In the genomic region with DNA sequence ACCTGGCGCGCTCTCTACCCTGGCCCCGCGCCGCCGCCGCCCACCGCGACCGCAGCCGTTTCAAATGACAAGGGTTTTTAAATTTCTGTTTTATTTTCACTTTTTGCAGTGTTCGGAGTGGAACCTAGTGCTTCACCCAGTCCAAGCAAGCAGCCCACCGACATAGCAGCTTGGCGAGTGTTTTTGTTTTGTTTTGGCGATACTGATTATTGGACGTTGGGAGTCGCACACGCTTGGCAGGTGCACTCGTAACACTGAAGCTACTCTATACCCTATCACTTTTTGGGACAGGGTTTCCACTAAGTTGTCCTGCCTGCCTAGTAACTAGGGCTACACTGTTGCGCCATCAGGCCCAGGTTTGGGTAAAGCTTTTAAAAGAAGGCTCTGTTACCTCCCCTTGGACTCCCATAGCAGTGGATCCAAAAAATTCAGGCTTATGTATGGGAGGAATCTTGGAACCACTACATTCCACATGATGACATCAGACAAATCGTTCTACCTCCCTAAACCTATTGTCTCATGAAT, we compare ENCODE assay signal across 8 mouse cellular contexts. TPM values are rescaled to one million over a fixed set of nuclear protein-coding genes. Genes with fewer than 3 reads are reported as not detected.
DNase-seq lines count a peak whose midpoint lies in the region; ATAC-seq and TF ChIP-seq lines count a peak whose summit lies in the region.

No protein-coding gene starts in this region.

- H3K27ac ChIP-seq in layer of hippocampus, adult 2 months, result peak overlapping the region; percentile 92
- H3K27ac ChIP-seq in cortical plate, adult 2 months (ENCODE audit: insufficient read depth, low read length), result no peak overlapping the region
- peak overlapping the region; percentile 95 for H3K27ac ChIP-seq in hindbrain, postnatal 0 days

- H3K36me3 ChIP-seq in hindbrain, postnatal 0 days (ENCODE audit: insufficient read depth, low read length), result peaks cover 7% of the 10 kb centered on the region
- H3K36me3 ChIP-seq in myocyte (ENCODE audit: control insufficient read depth, insufficient read depth), result no peaks in the 10 kb centered on the region

- TF ChIP-seq CTCF in layer of hippocampus, adult 2 months (conservative IDR thresholded peaks at IDR 0.05), result no peak
- no peak for TF ChIP-seq CTCF in cortical plate, adult 2 months (IDR thresholded peaks at IDR 0.05; ENCODE audit: extremely low read depth, insufficient read depth, low read length)
- TF ChIP-seq CTCF in hindbrain, postnatal 0 days (IDR thresholded peaks at IDR 0.05; ENCODE audit: low read depth), result no peak

- 4% methylated on average over 21 of the region's 21 CpGs for WGBS in hindbrain, postnatal 0 days

- peak overlapping the region; percentile 24 for H3ac ChIP-seq in myocyte (ENCODE audit: control insufficient read depth, insufficient read length)

- no peak for ATAC-seq in hindbrain, postnatal 0 days
- no peak for ATAC-seq in megakaryocyte progenitor cell, adult 5-6 weeks (replicated peaks; ENCODE audit: poor library complexity)

- H3K79me2 ChIP-seq in myocyte (ENCODE audit: control insufficient read depth, insufficient read depth), result peaks cover 6% of the 10 kb centered on the region

- DNase-seq in layer of hippocampus, adult 2 months (ENCODE audit: low spot score in 2 of 2), result no peak
- DNase-seq in layer of hippocampus, adult 11-12 months (ENCODE audit: low spot score), result no peak
- DNase-seq in hindbrain, postnatal 0 days (ENCODE audit: low spot score), result no peak
- DNase-seq in adrenal gland, postnatal 10 days, result no peak
- DNase-seq in adrenal gland, adult (ENCODE audit: inconsistent age in 2 of 2, low spot score in 1 of 2), result no peak

- H3K9ac ChIP-seq in hindbrain, postnatal 0 days (replicated peaks; ENCODE audit: low read length), result peak overlapping the region; percentile 66

- peaks cover 2% of the 10 kb centered on the region; the same call in 1 of the 2 replicates for H3K4me1 ChIP-seq in cortical plate, adult 2 months (ENCODE audit: control insufficient read depth, insufficient read depth, low read length)
- H3K4me1 ChIP-seq in hindbrain, postnatal 0 days (ENCODE audit: insufficient read depth, low read length), result peaks cover 7% of the 10 kb centered on the region

- H3K4me2 ChIP-seq in hindbrain, postnatal 0 days (ENCODE audit: low read depth, low read length), result peak overlapping the region; percentile 95
- H3K4me2 ChIP-seq in myocyte (ENCODE audit: low read depth), result peak overlapping the region; percentile 87

- TF ChIP-seq POLR2A in cortical plate, adult 2 months (IDR thresholded peaks at IDR 0.05; ENCODE audit: extremely low read depth, insufficient read depth, low read length), result no peak
- no peak for TF ChIP-seq POLR2A in myocyte (IDR thresholded peaks at IDR 0.05; ENCODE audit: insufficient read length, low read depth)

- no peaks in the 10 kb centered on the region for H3K9me3 ChIP-seq in hindbrain, postnatal 0 days (ENCODE audit: low read length)

- no peaks in the 10 kb centered on the region for H3K27me3 ChIP-seq in hindbrain, postnatal 0 days (ENCODE audit: insufficient read depth, low read length)
- H3K27me3 ChIP-seq in myocyte (ENCODE audit: control insufficient read depth, insufficient read depth, insufficient read length), result no peaks in the 10 kb centered on the region

- H3K4me3 ChIP-seq in layer of hippocampus, adult 2 months, result peak overlapping the region; percentile 78
- peak overlapping the region; percentile 71 for H3K4me3 ChIP-seq in cortical plate, adult 2 months (ENCODE audit: insufficient read depth, low read length)
- peak overlapping the region; percentile 83 for H3K4me3 ChIP-seq in hindbrain, postnatal 0 days (ENCODE audit: low read length)
- peak overlapping the region; percentile 58 for H3K4me3 ChIP-seq in myocyte

TF ChIP-seq in myocyte, 11 proteins besides CTCF, POLR2A, EP300 and RAD21:
- no peak for TF ChIP-seq MYOD1 (IDR thresholded peaks at IDR 0.05; ENCODE audit: control insufficient read depth in 1 of 3, insufficient read length in 2 of 3, low read depth in 2 of 3)
- TF ChIP-seq POLR2AphosphoS2 (IDR thresholded peaks at IDR 0.05; ENCODE audit: insufficient read length, low read depth), result no peak
- no peak for TF ChIP-seq TCF3 (IDR thresholded peaks at IDR 0.05; ENCODE audit: insufficient read length, low read depth)
- TF ChIP-seq TCF12 (IDR thresholded peaks at IDR 0.05; ENCODE audit: insufficient read depth, poor library complexity, severe bottlenecking), result no peak
- no peak for TF ChIP-seq REST (IDR thresholded peaks at IDR 0.05; ENCODE audit: insufficient read depth, insufficient read length)
- TF ChIP-seq CEBPB (IDR thresholded peaks at IDR 0.05; ENCODE audit: insufficient read depth, poor library complexity, severe bottlenecking), result no peak

RNA-seq across cellular contexts. Expression of gene Zfp687, which starts 1.3 kb away (rescaled TPM):
- 10 to 100 TPM; 26.2 to 26.6 TPM for total RNA-seq in layer of hippocampus, adult 2 months (2021)
- 15.8 and 17.5 TPM in 2 replicates for polyA plus RNA-seq in cortical plate, adult 2 months (2012; rRNA removed)
- 34.1 and 35.4 TPM in 2 replicates for total RNA-seq in hindbrain, postnatal 0 days (2014; rRNA removed)
- polyA plus RNA-seq in hindbrain, postnatal 0 days (2015; fragmentation: Nextera tagmentation; extraction: Ambion mirVana), result 17.3 and 18.0 TPM in 2 replicates
- polyA plus RNA-seq in myocyte (2012; fragmentation: generic; extraction: Trizol), result 11.5 TPM
- 15.8 and 21.5 TPM in 2 replicates for total RNA-seq in megakaryocyte progenitor cell, adult 5-6 weeks (2015)
- 19.6 and 21.3 TPM in 2 replicates for total RNA-seq in megakaryocyte progenitor cell, adult 5-6 weeks (2017)
- total RNA-seq in adrenal gland, postnatal 10 days (2021), result 10 to 100 TPM; 35.3 to 39.8 TPM

RNA-seq across cellular contexts. Expression of gene Psmd4, which starts 25.8 kb away (rescaled TPM):
- 100 to 1,000 TPM; 158 to 160 TPM for total RNA-seq in layer of hippocampus, adult 2 months (2021)
- polyA plus RNA-seq in cortical plate, adult 2 months (2012; rRNA removed), result 193 and 203 TPM in 2 replicates
- total RNA-seq in hindbrain, postnatal 0 days (2014; rRNA removed), result 208 and 210 TPM in 2 replicates
- polyA plus RNA-seq in hindbrain, postnatal 0 days (2015; fragmentation: Nextera tagmentation; extraction: Ambion mirVana), result 267 and 272 TPM in 2 replicates
- 338 TPM for polyA plus RNA-seq in myocyte (2012; fragmentation: generic; extraction: Trizol)
- total RNA-seq in megakaryocyte progenitor cell, adult 5-6 weeks (2015), result 91.5 and 116 TPM in 2 replicates
- total RNA-seq in megakaryocyte progenitor cell, adult 5-6 weeks (2017), result 233 and 245 TPM in 2 replicates
- 100 to 1,000 TPM; 206 to 221 TPM for total RNA-seq in adrenal gland, postnatal 10 days (2021)

RNA-seq across cellular contexts. Expression of gene Pi4kb, which starts 42.1 kb away (rescaled TPM):
- 10 to 100 TPM; 58.7 to 64.4 TPM for total RNA-seq in layer of hippocampus, adult 2 months (2021)
- polyA plus RNA-seq in cortical plate, adult 2 months (2012; rRNA removed), result 56.6 and 61.4 TPM in 2 replicates
- total RNA-seq in hindbrain, postnatal 0 days (2014; rRNA removed), result 57.1 and 85.4 TPM in 2 replicates
- 19.2 and 22.7 TPM in 2 replicates for polyA plus RNA-seq in hindbrain, postnatal 0 days (2015; fragmentation: Nextera tagmentation; extraction: Ambion mirVana)
- polyA plus RNA-seq in myocyte (2012; fragmentation: generic; extraction: Trizol), result 44.9 TPM
- 21.2 and 23.5 TPM in 2 replicates for total RNA-seq in megakaryocyte progenitor cell, adult 5-6 weeks (2015)
- total RNA-seq in megakaryocyte progenitor cell, adult 5-6 weeks (2017), result 24.0 and 24.5 TPM in 2 replicates
- total RNA-seq in adrenal gland, postnatal 10 days (2021), result 10 to 100 TPM; 43.1 to 45.3 TPM
